Mouse (Mus musculus): ENCODE measurements at regions not wholly inside any gene's neighbourhood (a gene's known extent, or its start where the extent isn't known, plus 50 kb on each side); places are given as distances from the start of the nearest gene placed in this dataset.

GRCm38 (mm10) chr4:12521246-12521645 lies 349.4 kb upstream of the Fam92a start:
- no peak for TF ChIP-seq CTCF (IDR thresholded peaks at IDR 0.05; ENCODE audit: low read depth, low read length)
- no peak for TF ChIP-seq POLR2A (IDR thresholded peaks at IDR 0.05; ENCODE audit: insufficient read depth, low read length)
- no peak for TF ChIP-seq EP300 (IDR thresholded peaks at IDR 0.05; ENCODE audit: insufficient read depth, low read depth, low read length)

Data from ES-Bruce4 (cell line).